Mouse (Mus musculus): ENCODE data around the gene Srrt. TPM values are rescaled to one million over a fixed set of nuclear protein-coding genes. Genes with fewer than 3 reads are reported as not detected.
"Not testable (repeated sequence)": the region's sequence is repeated elsewhere in the genome, so short reads cannot be mapped to it uniquely, and the experiment has no call there.

Gene Srrt
- total RNA-seq, 4 experiments from 2014 or later, result 220 to 278 (median 242) TPM

DNA sequence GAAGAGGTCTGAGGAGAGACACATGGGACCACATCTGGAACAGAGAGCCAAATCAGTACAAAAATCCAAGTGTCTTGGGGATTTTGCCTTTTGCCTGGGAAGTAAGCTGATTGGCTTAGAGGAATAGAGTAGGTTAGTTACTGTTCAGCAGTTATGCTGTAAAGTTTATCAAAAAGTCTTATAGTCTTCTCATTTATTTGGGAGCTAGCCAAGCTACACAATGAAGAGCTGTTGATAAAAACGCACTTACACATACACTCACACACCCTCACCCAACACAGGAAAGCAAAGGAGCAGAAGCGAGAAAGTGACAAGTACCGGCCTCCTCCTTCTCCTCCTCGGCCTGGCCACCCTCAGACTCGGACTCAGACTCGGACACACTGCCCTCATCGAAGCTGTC is 8.2 kb downstream of the Srrt start:
- DNase-seq (ENCODE audit: low spot score in 2 of 2), result no peak

DNA sequence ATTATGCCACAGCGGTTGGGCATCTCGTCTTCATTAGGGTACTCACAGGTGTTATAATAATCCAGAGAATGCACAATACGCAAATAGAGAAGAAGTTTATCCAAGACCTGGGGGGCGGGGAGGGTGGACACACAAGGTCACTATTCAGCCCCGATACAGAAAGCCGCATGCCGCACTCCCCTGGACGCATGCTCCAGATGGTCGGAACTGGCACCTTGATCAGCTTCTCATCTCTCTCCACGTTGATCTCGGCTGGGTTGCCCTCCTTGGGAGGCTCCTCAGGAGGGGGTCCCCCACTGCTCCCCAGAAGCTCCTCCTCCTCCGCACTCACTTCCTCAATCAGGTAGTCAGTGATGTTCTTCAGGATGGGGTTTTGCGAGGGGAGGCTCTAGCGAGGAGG is 10.3 kb downstream of the Srrt start:
- no peak for DNase-seq (ENCODE audit: low spot score in 2 of 2)

DNA sequence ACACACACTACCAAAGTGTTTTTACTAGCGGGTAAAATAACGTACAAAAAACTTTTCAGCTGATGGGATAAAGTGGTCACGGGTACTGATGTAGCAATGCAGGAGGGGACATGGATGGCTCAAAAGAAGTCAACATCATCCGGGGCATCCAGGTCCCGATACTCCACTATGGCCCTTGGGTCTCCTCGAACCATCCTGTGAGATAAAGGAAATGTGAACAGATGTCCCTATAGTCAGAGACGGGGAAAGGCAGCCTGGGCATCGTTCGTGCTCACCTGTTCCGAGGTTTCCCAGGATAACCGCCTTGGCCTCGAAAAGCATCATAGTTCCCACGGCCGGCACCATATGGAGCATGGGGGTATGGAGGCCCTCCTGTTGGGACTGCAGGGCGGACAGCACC is 11.8 kb downstream of the Srrt start:
- no peak for DNase-seq (ENCODE audit: low spot score in 2 of 2)

DNA sequence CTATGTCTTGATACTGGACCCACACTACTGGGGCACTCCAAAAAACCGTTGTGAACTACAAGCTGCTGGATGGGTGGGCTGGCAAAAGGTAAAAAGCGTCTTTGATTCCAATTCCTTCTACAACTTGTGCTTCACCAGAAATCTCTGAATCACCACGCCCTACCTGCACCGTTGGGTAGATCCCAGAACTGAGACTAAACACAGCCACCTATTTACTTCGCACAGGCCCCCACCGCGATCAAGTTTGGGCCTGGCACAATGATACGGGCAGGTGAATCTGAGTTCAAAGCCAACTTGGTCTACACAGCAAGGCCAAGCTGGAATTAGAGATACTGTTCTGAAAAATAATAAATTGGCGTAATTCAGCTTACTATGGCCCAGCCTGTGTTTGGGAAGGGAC is 12.2 kb downstream of the Srrt start:
- no peak for DNase-seq (ENCODE audit: low spot score in 2 of 2)

DNA sequence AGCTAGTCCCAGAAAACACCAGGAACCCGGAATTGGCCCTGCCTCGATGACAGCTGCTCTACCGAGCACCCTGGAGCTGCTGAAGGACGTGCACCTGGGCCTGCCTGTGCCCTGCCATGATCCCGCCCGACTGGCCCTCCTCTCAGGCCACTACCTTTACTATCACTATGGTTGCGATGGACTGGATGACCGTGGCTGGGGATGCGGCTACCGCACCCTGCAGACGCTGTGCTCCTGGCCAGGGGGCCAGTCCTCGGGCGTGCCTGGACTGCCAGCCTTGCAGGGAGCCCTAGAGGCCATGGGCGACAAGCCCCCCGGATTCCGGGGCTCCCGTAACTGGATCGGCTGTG is 12.8 kb downstream of the Srrt start:
- no peak for DNase-seq (ENCODE audit: low spot score in 2 of 2)

DNA sequence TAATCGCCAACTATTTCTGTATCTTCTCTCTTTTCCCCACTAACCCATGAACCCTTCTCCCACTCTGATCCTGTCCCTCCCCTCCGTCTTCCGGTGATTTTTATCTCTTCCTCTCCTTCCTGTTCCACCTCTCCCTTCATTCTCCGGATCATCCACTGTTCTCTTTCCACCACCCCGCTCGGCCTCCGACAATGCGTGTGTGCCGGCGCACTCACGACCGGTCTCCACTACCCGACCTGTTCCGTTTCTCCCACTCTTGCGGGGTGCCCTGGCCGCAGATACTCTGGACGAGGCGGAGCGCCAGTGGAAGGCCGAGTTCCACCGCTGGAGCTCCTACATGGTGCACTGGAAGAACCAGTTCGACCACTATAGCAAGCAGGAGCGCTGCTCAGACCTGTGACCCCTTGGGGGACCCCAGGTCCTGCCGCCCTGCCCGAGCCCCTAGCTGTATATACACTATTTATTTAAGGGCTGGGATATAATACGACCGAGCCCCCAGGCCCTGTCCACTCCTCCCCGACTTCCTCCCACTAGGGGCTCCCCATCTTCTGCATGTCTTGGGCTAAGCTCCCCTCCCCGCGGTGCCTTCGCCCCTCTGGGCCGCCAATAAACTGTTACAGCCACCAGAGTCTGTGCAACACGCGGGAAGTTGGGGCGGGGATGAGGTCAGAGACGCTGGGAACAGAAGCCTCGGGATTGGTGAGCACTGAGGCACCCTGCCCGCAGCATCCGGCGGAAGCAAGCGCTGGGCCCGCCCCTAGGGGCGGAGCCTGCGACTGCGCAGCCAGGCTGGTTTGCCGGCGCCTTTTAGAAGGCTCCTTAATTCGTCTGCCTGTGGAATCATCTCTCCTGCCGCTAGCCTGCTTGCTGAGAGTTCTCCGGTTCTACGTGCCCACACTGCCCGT is 13.4 kb downstream of the Srrt start, which contains the start of gene Ufsp1:
Gene Ufsp1 (plus strand): TSS at position 791 of the 905 bp plus-strand sequence.
- DNase-seq (ENCODE audit: low spot score in 2 of 2), result peak; percentile 95

DNA sequence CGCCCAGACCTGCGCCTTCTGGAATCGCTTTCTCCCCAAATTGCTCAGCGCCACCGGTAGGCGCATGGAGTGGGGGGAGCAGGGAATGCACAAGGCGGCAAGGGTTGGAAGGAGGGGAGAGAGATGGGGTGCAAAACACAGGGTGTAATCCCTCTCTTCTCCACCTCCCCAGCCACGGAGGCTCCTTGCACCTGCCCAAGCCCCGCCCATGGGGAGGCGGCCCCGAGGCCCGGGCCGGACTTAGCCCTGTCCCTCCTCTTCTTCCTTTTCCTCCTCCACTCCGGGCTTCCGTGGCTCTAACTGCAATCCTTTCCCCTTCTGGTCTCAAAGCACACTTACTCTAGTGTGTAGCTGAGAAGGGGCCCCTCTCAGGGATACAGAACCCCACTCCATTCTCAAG is 14.2 kb downstream of the Srrt start:
- peak; percentile 62 to 69 for DNase-seq (ENCODE audit: low spot score in 2 of 2)

DNA sequence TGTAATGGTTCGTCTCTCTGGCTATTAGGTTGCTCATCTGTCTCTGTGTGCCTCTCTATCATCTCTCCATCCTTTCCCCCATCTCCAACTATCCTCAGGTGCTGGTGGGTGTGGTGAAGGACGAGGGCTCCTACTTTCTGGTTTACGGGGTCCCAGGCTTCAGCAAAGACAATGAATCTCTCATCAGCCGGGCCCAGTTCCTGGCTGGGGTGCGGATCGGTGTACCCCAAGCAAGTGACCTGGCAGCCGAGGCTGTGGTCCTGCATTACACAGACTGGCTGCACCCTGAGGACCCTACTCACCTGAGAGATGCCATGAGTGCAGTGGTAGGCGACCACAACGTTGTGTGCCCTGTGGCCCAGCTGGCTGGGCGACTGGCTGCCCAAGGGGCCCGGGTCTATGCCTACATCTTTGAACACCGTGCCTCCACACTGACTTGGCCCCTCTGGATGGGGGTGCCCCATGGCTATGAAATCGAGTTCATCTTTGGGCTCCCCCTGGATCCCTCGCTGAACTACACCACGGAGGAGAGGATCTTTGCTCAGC is 16.0 kb downstream of the Srrt start:
- DNase-seq (ENCODE audit: low spot score in 2 of 2), result no peak

DNA sequence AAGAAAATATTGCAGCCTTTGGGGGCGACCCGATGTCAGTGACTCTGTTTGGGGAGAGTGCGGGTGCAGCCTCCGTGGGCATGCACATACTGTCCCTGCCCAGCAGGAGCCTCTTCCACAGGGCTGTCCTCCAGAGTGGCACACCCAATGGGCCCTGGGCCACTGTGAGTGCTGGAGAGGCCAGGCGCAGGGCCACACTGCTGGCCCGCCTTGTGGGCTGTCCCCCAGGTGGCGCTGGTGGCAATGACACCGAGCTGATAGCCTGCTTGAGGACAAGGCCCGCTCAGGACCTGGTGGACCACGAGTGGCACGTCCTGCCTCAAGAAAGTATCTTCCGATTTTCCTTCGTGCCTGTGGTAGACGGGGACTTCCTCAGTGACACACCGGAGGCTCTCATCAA is 16.8 kb downstream of the Srrt start:
- DNase-seq (ENCODE audit: low spot score in 2 of 2), result peak in 1 of 2 experiments; percentile 51

DNA sequence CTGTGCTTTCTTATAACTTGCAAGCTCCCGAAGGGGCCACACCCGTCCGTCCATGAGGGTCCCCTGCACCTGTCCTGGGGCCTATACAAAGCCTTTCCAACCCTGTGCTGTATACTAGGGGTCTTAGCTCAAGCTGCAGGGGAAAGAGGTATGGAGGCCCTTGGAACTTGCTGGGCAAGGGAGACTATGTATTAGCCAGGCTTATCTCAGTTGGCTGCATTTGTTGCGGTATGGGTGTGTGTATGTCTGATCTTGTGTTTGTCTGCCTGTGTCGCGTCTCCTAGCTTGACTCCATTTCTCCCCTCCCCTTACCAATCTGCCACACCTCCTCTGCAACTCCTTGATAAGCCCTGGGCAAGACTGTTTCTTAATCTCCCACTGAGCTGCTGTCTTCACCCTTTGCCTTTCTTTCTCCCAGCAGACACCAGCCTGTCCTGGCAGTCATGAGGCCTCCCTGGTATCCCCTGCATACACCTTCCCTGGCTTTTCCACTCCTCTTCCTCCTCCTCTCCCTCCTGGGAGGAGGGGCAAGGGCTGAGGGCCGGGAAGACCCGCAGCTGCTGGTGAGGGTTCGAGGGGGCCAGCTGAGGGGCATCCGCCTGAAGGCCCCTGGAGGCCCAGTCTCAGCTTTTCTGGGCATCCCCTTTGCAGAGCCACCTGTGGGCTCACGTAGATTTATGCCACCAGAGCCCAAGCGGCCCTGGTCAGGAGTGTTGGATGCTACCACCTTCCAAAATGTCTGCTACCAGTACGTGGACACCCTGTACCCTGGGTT is 17.7 kb downstream of the Srrt start:
- no peak for DNase-seq (ENCODE audit: low spot score in 2 of 2)

DNA sequence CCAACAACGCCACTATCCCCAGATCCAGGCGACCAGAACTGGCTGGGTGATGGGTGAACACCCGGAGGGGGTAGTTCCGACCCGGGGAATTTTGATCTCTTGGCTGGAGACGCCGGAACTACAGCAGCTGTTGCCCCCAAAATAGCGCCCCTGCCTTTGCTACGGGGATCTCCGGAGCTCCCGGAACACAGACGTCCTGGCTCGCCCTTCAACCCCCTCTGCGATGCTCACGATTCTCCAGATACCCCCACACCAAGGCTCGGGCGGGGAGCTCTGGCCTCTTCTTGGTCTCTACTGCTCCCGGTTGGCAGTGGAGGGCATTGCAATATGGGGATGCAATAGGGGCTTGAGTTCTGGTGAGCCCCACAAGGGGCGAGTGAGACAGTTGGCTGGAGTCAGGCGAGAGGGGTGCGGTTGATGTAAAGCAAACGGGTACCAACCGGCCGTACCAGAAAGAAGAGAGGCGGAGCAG is 18.4 kb downstream of the Srrt start:
- peak in 1 of 2 experiments; percentile 50 for DNase-seq (ENCODE audit: low spot score in 2 of 2)

DNA sequence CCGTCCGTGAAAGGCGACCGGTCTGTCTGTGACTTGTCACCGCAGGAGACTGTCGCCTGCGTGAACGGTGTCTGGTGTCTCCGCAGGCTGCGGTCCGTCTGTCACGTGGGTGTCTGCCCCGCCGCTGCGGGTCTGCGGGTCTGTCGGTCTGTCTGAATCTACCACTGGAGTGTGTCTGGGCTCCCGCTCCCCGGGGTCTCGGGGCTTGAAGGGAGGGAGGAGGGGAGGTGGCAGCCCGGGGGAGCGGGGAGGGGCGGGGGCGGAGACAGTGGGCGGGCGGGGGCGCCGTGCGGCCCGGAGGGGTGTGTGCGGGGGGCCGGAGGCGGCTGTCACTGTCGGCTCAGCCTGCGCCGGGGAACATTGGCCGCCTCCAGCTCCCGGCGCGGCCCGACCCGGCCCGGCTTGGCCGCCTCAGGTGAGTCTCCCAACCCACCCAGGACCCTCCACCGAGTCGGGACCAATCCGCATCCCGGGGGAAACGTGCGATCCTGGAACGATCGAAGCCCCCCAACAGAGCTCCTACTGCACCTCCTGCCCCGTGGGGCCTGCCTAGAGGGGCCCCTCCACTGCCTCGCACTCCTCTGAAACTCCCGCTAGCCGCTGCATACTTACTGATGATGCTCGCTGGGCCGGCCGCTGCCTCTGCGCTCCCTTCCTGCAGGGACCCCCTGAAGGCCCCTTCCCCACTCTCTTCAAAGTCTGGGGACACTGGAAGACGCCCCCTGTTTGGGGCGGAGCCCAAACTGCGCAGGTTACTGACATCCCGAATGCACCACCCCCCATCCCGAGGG is 19.3 kb downstream of the Srrt start:
- DNase-seq (ENCODE audit: low spot score in 2 of 2), result peak; percentile 65 to 69

DNA sequence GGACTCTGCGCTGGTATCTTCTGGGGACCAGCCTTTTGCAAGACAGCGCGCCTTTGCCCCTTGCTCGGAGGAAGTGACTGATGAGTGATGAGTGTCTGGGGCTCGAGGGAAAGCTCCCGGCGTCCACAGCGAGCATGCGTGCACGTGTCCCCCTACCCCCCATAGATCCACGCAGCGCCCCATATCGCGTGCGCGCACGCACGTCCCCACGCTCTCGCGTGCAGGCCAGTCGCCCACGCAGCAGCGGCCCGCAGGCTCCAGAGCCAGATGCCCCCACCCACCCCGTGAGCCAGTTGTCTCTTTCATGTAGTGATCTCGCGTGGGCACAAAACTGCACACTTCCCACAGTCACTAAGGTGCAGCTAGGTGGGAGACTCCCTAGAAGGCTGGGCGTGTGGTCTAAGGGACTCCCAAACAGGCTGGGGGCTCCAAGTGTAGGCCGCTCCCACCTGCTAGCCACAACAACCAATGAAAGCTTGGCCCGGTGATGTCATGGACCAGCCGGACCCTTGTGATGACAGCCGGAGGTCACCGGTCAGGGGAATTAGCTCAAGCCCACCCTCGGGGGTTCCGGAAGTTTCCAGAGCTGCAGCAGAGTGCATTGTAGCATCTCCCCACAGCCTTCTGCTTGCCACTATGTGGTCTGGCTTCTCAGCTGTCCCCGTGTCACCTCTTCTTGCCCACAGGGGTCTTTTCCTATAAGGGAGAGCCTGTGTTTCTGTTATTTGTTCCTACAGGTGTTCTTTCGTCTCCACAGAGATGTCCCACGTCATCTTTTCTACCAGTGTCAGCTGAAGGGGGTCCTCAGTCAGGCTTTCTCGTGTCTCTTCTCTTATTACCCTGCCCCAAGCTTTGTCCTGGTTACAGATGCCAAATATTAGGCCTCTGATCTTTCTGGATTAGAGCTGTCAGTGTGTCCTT is 20.2 kb downstream of the Srrt start, which contains the start of gene Ache:
Gene Ache (plus strand): TSS at position 488 of the 921 bp plus-strand sequence.
- peak; percentile 75 to 77 for DNase-seq (ENCODE audit: low spot score in 2 of 2)

DNA sequence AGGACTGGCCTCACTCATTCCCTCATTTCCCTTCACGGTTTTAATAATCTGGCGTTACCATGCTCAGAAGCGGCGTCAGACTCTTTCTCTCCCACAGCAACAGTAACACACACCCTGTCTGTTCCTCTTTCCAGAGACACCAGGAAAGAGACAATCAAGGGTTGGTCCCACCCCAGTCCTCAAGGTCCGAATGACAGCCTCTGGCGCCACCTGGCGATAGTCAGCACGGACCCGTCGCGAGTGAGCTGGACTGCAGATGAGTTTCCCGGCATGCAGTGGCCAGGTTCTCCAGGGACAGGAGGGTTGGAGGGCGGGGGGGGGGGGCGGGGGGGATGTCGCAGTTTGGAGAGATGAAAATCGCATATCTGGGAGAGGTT is 20.8 kb downstream of the Srrt start:
- DNase-seq (ENCODE audit: low spot score in 2 of 2), result peak; percentile 88 to 91

DNA sequence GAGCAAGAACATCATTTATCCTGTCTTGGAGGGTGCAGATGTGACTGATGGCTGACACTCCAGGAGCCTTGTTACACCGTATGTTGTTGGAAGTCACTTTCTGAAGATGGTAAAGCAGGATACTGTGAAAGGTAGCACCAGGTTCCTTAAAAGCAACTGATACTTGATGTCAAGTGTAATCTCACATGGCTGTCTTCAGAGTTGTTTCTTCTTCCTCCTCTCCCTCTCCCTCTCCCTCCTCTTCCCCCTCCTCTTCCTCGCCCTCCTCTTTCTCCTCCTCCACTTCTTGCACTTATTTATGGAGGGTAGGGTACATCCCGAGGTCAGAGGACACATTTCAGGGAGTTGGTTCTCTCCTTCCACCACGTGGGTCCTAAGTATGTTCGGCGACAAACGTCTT is 21.5 kb downstream of the Srrt start:
- no peak for DNase-seq (ENCODE audit: low spot score in 2 of 2)

DNA sequence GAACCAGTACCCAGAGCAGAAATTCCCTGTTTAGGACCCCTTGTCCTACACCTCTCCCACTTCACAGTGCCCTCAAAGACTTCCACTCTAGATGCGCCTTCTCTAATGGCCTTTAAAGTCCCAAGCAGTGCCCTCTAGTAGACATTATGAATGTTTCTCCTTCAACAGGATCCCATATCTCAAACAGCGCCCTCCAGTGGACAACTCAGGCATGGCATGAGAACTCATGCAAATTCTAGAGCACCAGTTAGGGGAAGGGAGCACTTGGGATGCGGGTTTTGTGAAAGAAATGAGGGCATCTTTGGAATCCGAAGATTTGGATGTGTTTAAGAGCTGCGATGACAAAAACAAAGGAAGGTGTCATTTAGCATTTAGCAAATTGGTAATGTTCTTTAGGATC is 22.4 kb downstream of the Srrt start:
- DNase-seq (ENCODE audit: low spot score in 2 of 2), result no peak

DNA sequence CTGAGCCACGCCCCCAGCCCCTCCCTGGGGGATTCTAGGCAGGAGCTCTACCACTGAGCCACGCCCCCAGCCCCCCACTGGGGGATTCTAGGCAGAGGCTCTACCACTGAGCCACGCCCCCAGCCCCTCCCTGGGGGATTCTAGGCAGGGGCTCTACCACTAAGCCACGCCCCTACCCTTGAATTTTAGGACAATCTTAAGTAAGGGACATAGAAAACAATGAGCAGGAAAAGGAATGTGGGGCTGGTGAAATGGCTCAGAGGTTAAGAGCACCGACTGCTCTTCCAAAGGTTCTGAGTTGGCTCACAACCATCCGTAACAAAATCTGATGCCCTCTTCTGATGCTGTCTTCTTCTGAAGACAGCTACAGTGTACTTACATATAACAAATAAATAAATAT is 23.1 kb downstream of the Srrt start:
- not testable (repeated sequence) for DNase-seq (ENCODE audit: low spot score in 2 of 2)

DNA sequence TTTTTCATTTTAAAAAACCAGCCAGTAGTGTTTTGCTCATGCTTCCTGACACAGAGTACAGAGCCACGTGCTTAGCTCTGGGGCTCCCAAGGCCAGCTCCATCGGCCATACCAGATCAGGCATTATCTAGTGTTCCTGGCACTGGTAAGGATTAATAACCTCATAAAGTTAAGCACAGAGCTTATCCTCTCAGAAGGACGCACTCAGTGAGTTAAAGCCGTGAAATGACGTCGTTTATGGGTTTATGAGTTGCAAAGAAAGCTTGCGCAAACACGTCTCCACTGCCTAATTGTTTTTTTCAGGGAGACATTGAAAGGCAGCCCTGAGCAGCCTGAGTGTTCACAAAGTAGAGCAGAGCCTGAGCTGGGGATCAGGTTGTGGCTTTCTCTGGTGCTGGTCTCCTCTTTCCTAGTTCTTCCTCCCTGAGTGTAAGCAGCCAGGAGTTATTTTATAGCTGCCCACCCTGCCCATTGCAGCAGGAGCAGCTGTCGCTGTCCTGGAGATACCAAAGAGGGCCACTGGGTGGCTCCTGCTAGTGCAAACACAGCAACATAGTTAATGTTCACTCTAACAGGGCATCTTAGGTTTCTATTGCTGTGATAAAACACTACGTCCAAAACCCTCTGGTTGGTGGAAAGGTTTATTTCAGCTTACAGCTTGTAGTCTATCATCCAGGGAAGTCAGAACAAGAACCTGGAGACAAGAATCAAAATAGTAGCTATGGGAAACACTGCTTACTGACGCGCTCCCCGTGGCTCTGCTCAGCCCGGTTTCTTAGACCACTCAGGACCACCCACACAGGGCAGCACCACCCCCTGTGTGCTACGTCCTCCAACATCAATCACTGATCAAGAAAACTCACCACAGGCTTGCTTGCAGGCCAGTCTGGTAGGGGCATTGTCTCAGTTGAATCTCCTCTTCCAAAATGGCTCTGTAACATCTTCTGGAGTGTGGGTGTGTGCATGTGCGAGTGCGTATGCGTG is 29.8 kb downstream of the Srrt start:
- no peak for DNase-seq (ENCODE audit: low spot score in 2 of 2)

Measured in layer of hippocampus, adult 8-10 months (tissue).